Mouse (Mus musculus) kidney, embryonic 16.5 days (tissue): ENCODE results near the gene Crybb1. TPM values are rescaled to one million over a fixed set of nuclear protein-coding genes. Genes with fewer than 3 reads are reported as not detected.

Experiments used
- ATAC-seq: fragments of 200-750 bp; cut with Nextera tagmentation; 2 replicates; pipeline ENCODE4 v1.8.0; 2017; ENCODE audit warnings: moderate TSS enrichment; ENCODE audit not compliant: low FRiP score, low TSS enrichment
- H3K27ac ChIP-seq: fragments of 300-500 bp; sonication (generic); 2 replicates; pipeline ENCODE4 v1.5.1; 2014; ENCODE audit warnings: low read length
- H3K27me3 ChIP-seq: fragments of 300-500 bp; sonication (generic); 2 replicates; pipeline ENCODE4 v1.6.1; 2014; ENCODE audit warnings: low read length, control low read depth, mixed read lengths; ENCODE audit not compliant: insufficient read depth
- H3K36me3 ChIP-seq: fragments of 300-500 bp; sonication (generic); 2 replicates; pipeline ENCODE4 v1.6.1; 2014; ENCODE audit warnings: low read length, control low read depth, mixed read lengths; ENCODE audit not compliant: insufficient read depth
- H3K4me1 ChIP-seq: fragments of 300-500 bp; sonication (generic); 2 replicates; pipeline ENCODE4 v1.6.1; 2014; ENCODE audit warnings: low read length, control low read depth, mixed read lengths; ENCODE audit not compliant: insufficient read depth
- H3K4me2 ChIP-seq: fragments of 300-500 bp; sonication (generic); replicated peaks from 2 replicates; pipeline ENCODE4 v1.6.1; 2014; ENCODE audit warnings: low read depth, low read length
- H3K4me3 ChIP-seq: fragments of 300-500 bp; sonication (generic); 2 replicates; pipeline ENCODE4 v1.5.1; 2014; ENCODE audit warnings: mild to moderate bottlenecking, low read length
- H3K9ac ChIP-seq: fragments of 300-500 bp; sonication (generic); replicated peaks from 2 replicates; pipeline ENCODE4 v1.6.1; 2014; ENCODE audit warnings: low read length
- H3K9me3 ChIP-seq: fragments of 300-500 bp; sonication (generic); 2 replicates; pipeline ENCODE4 v1.6.1; 2016; ENCODE audit warnings: low read length, control low read depth
- WGBS: fragments of 180-500 bp; shearing (Covaris S2); extraction: QIAGEN DNeasy Blood & Tissue Kit; methylation state at CpG from one replicate; pipeline ENCODE4 v1.1.7; 2014; 5-methylcytosine and 5-hydroxymethylcytosine counted together
- polyA plus RNA-seq: library from polyadenylated mRNA; unstranded; fragments of >200 nt; fragmentation: Nextera tagmentation; extraction: Ambion mirVana; gene quantifications from 2 replicates; pipeline ENCODE4 v1.2.1, GENCODE M21; 2015

The Crybb1 gene
- polyA plus RNA-seq, 1 experiment from 2014 or later = 4.0 TPM

DNA sequence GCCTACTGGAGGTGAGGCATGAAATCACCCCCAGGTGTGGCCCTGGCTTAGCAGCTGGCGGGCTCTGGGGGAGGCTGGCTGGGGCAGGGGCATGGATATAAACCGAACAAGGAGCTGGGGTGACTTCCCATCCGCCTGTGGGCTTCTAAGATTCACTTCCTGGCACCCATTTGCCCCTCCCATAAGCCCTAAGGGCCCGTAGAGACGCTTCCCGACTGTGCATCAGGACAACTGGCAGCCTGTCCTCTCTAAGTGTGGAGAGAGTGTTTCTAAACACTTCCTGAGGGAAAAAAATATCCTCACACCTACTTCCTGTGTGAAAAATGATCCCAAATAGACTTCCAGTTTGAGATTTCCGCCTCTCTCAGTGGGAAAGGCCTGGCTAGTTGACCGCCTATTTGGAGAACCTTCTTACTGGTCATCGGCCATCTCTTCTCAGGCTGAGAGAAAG, 39.8 kb upstream of the Crybb1 start:
- Histone ChIP-seq H3K27ac (peak overlapping the region; percentile 68), H3K9me3 (no peaks in the 10 kb centered on the region), H3K36me3 (no peaks in the 10 kb centered on the region), H3K4me3 (peak overlapping the region; percentile 18), H3K9ac (peak overlapping the region; percentile 55), H3K27me3 (no peaks in the 10 kb centered on the region), H3K4me2 (peak overlapping the region; percentile 36), H3K4me1 (peaks cover 11% of the 10 kb centered on the region)
- ATAC-seq = no peak
- WGBS = 45% methylated on average over 9 of the region's 9 CpGs

DNA sequence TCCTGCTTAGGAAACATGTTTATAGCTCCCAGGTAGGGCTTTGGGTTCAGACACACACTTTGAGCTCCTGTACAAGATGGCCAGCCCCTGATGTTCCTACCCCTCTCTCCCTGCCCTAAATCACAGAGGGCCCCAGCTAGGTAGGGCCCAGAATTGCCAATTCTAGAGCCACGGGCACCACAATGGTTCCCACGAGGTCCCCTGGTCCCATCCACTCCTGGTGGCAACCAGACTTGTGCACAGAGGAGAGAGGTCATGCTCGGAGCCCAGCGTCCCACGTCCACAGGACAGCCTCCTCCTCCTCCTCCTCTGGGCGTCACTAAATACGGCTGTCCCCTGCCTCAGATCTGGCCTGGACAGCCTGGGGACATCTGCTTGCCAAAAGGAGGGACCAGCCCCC, 39.3 kb upstream of the Crybb1 start:
- WGBS = 61% methylated on average over 7 of the region's 7 CpGs
- H3K9me3 ChIP-seq = no peaks in the 10 kb centered on the region
- ATAC-seq = no peak

DNA sequence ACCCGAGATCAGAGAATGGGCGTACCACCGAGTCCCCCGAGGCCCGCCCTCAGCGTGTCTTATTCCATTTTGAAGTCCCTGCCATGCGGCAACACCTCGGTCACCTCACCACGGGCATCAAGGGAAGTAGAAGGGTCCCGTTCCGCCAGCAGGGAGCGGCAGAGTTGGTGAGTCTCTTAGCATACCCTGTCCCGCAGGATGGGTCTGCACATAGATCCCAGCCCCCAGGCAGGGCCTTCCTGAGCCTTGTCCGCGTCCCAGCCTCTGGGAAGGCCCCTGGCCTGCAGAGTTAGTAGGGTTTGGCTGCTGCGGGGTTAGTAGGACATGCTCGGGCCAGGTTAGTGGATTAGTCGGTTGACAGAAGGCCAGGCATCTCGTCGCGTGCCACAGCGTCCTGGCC, 38.6 kb upstream of the Crybb1 start:
- Histone ChIP-seq H3K9me3 (no peaks in the 10 kb centered on the region), H3K4me1 (peaks cover 11% of the 10 kb centered on the region), H3K4me2 (no peak overlapping the region), H3K27ac (no peak overlapping the region), H3K36me3 (no peaks in the 10 kb centered on the region), H3K27me3 (no peaks in the 10 kb centered on the region), H3K9ac (no peak overlapping the region), H3K4me3 (no peak overlapping the region)
- WGBS = 60% methylated on average over 22 of the region's 22 CpGs
- ATAC-seq = no peak

More for the DNA sequence above, 39.3 kb upstream of the Crybb1 start:
- H3K36me3 ChIP-seq = no peaks in the 10 kb centered on the region
- no peak overlapping the region; the same call in 1 of the 2 replicates for H3K27ac ChIP-seq
- peaks cover 11% of the 10 kb centered on the region for H3K4me1 ChIP-seq
- H3K27me3 ChIP-seq = no peaks in the 10 kb centered on the region
- H3K9ac ChIP-seq = no peak overlapping the region
- H3K4me2 ChIP-seq = no peak overlapping the region
- H3K4me3 ChIP-seq = no peak overlapping the region

DNA sequence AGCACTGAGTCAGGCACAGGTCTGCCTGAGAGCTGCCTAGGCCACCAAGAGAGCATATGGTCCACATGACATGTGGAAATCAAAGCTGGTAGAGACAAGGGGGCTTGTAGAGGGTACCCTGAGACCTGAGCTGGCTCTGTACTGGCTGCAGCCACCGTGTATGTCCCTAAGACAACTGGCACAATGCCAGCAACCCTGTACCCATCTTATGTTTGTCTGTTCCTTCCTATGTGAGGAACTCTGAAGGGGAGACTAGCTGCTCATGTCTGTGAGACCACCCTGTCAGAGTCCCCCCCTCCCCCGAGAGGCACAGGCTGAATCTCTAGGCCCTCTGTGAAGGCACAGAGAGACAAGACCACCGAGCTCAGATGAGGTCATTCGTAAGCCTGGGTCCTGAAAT, 36.9 kb upstream of the Crybb1 start:
- no peaks in the 10 kb centered on the region for H3K36me3 ChIP-seq
- no peak overlapping the region for H3K9ac ChIP-seq
- no peak overlapping the region for H3K27ac ChIP-seq
- H3K4me1 ChIP-seq = peaks cover 11% of the 10 kb centered on the region
- ATAC-seq = no peak
- no peaks in the 10 kb centered on the region for H3K27me3 ChIP-seq
- 84% methylated on average over 4 of the region's 4 CpGs for WGBS
- H3K4me3 ChIP-seq = no peak overlapping the region
- H3K4me2 ChIP-seq = no peak overlapping the region
- H3K9me3 ChIP-seq = no peaks in the 10 kb centered on the region

DNA sequence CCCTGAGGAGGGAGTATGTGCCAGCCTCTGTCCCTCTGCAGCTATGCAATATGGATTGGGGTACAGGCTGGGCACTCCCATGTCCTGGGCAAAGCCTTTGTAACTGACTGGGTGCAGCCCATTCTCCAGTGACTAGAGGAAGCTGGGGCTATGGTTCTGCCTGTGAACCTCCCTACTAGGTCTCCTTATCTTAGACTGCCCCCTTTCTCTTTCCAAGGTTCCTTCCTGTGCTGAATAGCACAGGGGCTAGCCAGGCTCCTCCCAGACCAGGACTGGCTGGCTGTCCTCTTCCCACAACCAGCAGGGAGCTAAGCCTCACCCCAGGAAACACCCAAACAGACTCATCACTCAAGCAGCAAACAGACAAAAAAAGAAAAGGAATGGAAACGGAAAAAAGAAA, 36.2 kb upstream of the Crybb1 start:
- H3K4me1 ChIP-seq = peaks cover 8% of the 10 kb centered on the region
- H3K4me2 ChIP-seq = no peak overlapping the region
- H3K36me3 ChIP-seq = no peaks in the 10 kb centered on the region
- WGBS = 17% methylated on average over 1 of the region's 1 CpGs
- no peaks in the 10 kb centered on the region for H3K9me3 ChIP-seq
- no peak overlapping the region for H3K9ac ChIP-seq
- no peaks in the 10 kb centered on the region for H3K27me3 ChIP-seq
- no peak overlapping the region; the same call in 1 of the 2 replicates for H3K27ac ChIP-seq
- H3K4me3 ChIP-seq = no peak overlapping the region
- ATAC-seq = no peak

DNA sequence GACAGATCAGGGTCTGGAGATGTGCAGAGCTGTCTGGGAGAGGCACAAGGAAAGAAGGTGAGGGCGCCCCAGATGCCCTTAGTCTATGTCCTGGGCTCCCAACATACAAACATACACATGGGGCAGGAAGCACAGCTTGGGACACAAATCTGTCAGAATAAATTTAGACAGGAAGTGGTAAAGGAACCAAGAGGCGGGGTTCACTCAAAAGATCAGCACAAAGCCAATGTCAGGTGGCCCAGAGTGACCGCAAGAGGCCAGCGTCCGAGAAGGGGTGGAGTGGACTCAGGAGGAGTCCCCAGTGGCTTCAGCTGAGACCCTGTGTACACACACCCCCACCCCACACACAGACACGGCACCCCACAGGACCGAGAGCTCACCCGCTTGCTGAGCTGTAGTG, 35.4 kb upstream of the Crybb1 start:
- 71% methylated on average over 8 of the region's 8 CpGs for WGBS

DNA sequence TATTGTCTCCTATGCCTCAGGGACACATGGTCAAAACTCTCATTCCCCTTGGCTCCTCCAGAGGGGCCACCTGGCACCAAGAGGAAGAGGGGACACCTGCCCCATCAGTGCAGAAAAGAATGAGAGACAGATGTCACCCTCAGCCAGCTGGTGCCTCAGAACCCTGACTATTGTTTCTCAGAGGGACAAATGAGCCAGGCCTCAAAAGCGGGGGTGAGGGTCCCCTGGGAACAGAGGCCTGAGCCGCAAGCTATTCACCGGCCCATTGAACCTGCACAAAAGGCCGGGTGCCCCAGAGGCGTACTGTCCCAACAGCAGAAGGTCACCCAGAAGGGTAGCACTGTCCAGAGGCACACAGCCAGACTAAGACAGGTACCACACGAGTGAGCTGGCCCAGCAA, 30.0 kb upstream of the Crybb1 start:
- H3K27me3 ChIP-seq = peaks cover 53% of the 10 kb centered on the region
- ATAC-seq = no peak

More for the DNA sequence above, 35.4 kb upstream of the Crybb1 start:
- Histone ChIP-seq H3K36me3 (no peaks in the 10 kb centered on the region), H3K9me3 (no peaks in the 10 kb centered on the region), H3K9ac (no peak overlapping the region), H3K4me2 (no peak overlapping the region), H3K4me3 (no peak overlapping the region), H3K27ac (no peak overlapping the region), H3K27me3 (0 out of 2 replicates have a peak, but pooled peaks cover 3% of the 10 kb centered on the region), H3K4me1 (peaks cover 7% of the 10 kb centered on the region)
- no peak for ATAC-seq

DNA sequence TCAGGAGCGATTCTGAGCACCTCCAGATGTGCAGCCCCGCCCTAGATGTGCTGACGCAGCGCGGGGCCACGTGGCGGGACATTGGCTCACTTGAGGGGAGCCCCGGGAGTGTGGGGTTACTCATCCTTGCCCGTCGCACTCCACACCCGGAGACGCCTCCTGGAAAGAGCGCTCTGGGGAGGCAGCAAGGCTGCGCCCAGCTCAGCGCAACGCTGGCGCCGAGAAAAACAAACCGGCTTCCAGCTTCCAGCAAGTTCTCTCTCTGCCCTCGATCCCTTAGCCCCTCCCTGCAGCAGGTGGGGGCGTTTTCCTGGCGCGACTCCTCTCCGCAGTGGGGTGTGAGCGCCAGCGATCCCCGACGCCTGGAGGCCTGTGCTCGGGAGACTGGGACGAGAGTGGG, 28.3 kb upstream of the Crybb1 start:
- peak; percentile 55 for ATAC-seq
- H3K4me3 ChIP-seq = peak overlapping the region; percentile 42
- peak overlapping the region; percentile 44; the same call in 1 of the 2 replicates for H3K9ac ChIP-seq
- no peaks in the 10 kb centered on the region for H3K9me3 ChIP-seq
- H3K27ac ChIP-seq = no peak overlapping the region
- H3K27me3 ChIP-seq = peaks cover 60% of the 10 kb centered on the region
- peak overlapping the region; percentile 66 for H3K4me2 ChIP-seq
- no peaks in the 10 kb centered on the region for H3K36me3 ChIP-seq
- WGBS = 2% methylated on average over 30 of the region's 30 CpGs
- peaks cover 19% of the 10 kb centered on the region for H3K4me1 ChIP-seq

More for the DNA sequence above, 30.0 kb upstream of the Crybb1 start:
- Histone ChIP-seq H3K9ac (no peak overlapping the region), H3K27ac (no peak overlapping the region), H3K4me1 (peaks cover 19% of the 10 kb centered on the region), H3K36me3 (no peaks in the 10 kb centered on the region), H3K4me3 (no peak overlapping the region), H3K4me2 (no peak overlapping the region), H3K9me3 (no peaks in the 10 kb centered on the region)
- WGBS = 67% methylated on average over 6 of the region's 6 CpGs

DNA sequence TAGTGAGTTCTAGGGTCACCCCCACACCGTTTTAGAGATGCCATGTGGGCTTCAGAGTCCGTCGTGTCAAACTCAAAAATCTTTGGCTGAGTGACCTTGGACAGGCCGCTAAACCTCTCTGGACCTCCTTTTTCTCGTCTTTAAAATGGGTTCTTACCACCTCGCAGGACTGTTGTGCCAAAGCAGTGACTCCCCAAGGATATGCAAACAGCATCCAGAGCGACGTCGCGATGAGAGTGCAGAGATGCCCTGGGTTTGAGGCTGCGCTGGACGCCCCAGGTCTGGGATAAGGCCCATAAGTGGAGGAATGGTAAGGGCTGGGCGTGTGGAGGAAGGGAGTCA, 27.7 kb upstream of the Crybb1 start:
- H3K27me3 ChIP-seq = peaks cover 60% of the 10 kb centered on the region
- peak overlapping the region; percentile 42 for H3K4me3 ChIP-seq
- no peak overlapping the region for H3K27ac ChIP-seq
- H3K4me2 ChIP-seq = peak overlapping the region; percentile 66
- H3K4me1 ChIP-seq = peaks cover 19% of the 10 kb centered on the region
- no peak for ATAC-seq
- H3K9ac ChIP-seq = no peak overlapping the region
- WGBS = 4% methylated on average over 13 of the region's 13 CpGs
- H3K36me3 ChIP-seq = no peaks in the 10 kb centered on the region
- H3K9me3 ChIP-seq = no peaks in the 10 kb centered on the region

DNA sequence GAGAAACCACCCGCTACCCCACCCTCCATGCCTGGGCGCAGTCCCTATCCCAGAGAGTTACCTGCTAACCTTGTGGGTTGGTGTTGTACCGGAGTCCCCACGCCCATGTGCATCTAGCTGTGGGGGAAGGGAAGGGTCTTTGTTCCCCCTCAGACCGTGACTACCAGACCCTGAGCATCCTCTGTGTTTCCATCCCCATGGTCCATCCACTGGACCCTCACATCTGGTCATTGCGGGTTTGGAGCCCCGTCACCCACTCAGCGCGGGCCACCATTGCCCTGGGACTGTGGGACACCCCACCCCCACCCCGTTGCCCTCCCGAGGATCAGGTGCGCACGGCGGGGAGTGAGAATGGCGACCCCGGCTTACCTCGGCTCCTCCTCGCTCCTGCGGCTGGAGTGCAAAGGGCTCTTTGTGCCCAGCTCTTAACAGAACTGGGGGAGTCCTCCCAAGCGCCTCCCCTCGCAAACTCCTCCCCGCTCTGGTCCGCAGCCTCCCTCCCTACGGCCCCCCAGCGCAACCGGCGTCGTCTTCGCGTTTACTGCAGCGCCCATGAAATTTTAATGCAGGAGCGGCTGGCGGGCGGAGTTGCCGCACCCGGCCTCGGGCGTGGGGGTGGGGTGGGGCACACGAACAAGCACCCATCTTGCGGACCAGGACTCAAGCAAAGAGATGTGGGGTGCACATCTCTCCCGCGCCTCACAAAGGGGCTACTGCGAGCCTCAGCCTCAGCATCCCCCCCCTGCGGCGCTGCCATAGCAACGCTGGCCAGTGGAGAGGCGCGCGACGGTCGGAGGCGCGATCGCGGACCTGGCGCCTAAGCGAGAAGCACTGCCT, 27.2 kb upstream of the Crybb1 start:
- Histone ChIP-seq H3K36me3 (no peaks in the 10 kb centered on the region), H3K4me2 (peak overlapping the region; percentile 66), H3K9ac (no peak overlapping the region), H3K27ac (no peak overlapping the region), H3K4me3 (peak overlapping the region; percentile 42), H3K9me3 (no peaks in the 10 kb centered on the region), H3K4me1 (peaks cover 19% of the 10 kb centered on the region), H3K27me3 (peaks cover 60% of the 10 kb centered on the region)
- under 1% methylated on average over 56 of the region's 57 CpGs for WGBS
- ATAC-seq = peak; percentile 43; the same call in 1 of the 2 replicates
